Mouse (Mus musculus) mature B cell (primary cell): ENCODE measurements around the gene Tekt1.

Source experiments
- in situ Hi-C: fragments of 300-500 bp; cut with MboI; formaldehyde crosslinking; loops from 2 replicates; pipeline ENCODE4 v1.14.3; 2019

Tekt1 gene

DNA sequence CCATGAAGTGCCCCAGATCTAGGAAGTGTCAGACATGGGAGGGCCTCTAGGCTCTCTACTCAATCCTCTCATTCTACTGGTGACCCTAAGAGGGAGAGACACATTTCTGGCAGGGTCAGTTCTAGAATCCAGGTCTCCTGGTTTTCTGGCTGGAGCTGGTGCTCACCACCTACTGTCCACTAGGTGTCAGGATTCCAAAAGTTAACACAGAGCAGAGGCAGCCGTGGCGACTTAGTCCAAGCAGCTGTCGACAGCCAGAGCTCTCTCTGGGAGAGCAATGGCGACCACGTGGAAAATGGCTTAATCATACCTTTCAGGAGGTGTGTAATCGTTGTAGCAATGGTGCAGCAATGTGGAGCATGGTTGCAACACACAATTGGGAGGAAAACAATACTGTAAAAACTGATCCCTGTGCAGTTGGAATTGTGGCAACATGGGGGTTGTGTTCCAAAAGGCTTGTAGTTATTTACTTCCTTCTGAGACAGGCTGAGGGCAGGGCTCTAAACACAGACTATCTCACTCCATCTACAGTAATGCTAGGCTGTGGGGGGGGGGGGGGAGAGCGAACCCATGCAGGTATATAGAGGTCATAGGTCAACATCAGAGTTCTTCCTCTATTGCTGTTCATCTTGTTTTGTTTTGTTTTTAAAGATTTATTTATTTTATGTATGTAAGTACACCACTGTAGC lies 19.5 kb downstream of the Tekt1 start:
- in situ Hi-C loops = loop anchor here (10.0 kb wide), 1 partner anchor 222 kb away; no protein-coding TSS in a partner anchor

DNA sequence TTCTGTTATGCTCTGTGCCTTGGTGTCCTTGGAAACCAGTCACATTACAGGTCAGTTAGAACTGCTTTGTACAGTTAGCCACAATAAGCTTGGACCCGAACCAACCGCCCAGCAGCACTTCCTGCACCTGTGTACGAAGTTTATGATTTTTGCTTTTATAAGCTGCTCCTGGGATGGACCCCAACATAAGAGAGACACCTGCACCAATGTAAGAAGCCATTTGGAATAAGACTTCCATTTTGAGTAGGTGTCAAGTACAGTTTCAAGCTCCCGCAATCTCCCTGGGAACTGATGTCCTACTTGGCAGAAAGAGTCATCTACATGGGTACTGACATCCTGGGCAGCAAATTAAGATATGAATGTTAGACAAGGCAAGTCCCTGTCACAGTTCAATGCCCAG lies 22.5 kb downstream of the Tekt1 start:
- in situ Hi-C loops = loop anchor here (10.0 kb wide), 1 partner anchor 225 kb away; no protein-coding TSS in a partner anchor

DNA sequence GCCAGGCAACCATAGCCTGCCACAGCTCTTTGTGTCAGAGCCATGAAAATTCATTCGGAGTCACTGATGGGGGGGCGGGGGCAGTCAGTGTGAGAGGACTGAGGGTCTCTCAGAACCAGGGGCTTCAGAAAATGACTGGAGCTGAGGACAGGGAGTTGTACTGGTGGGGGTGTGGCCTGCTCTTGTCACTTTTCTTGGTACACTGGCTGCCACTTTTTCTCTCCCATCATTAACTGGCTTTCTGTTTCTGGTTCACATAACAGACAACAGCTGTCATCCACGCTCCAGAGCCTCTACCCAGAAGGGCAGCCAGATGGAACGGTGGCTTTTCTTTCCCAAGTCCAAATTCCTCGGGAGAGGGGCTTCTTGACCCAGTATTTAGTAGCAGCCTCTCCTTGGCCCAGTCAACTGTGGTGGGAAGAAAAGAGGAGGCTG lies 23.8 kb downstream of the Tekt1 start:
- in situ Hi-C loops = no loop called here

DNA sequence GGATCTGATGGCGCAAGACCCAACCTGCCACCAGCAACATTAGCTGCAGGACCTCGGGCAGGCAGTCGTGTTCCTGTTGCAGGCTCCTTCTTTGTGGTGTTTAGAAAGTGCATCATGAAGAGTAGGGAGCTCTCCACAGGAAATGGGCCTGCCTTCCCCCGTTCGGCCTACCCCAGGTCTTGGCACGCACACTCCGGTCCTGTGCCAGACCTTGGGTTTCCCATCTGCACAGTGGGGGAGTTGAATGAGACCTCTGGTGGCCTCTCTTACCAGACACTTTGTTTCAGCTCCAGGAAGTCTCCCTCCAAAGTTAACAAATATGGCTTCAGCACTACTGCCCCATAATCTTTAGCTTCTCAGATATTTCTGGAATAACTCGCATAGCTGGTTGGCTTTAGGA lies 25.5 kb downstream of the Tekt1 start:
- in situ Hi-C loops = no loop called here

DNA sequence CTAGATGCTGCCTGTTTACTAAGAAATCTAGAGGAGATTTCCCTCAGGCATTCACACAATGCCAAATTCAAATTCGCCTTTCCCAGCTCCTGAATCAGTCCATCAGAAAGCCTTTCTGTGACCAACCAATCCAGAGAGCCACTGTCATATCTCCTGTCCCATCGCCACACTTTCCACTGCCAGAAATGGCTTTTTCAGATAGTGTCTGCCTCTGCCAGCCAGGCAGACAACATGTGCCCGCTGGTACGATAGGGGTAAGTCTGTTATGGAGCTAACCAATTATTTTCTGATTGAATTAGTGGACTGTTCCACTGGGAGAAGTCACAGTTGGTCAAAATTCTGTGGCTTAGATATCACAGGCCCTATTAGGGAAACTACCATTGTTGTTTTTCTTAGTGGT lies 27.6 kb downstream of the Tekt1 start:
- in situ Hi-C loops = no loop called here

DNA sequence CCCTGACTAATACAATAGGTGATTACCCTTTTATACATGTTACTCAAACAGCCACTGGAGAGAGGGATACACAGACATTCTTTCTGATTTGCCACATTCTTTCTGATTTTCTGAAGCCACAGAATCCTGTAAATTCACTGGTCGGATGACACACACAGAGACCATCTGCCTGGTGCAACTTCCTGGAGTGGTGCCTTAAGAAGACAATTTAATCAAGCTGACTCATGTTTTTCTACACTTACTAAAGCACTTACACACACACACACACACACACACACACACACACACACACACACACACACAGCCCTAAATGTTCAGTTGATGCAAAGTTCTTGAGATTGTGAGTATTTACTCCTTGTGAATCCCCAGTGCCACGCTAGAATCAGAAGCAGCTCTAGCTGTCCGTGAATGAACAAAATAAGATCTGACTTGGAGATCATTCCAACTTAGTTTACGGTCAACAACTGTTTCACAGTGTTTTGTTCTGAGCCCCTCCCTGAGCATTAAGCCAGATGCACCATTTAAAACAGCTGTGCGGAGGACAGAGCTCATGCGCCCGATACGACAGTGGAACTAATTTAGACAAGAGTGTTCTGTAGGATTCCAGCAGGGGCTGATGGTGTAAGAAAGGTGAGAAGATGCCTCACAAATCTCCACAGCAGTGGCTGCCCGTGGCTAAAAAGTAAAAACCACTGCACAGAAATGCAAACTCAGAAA lies 29.1 kb downstream of the Tekt1 start:
- in situ Hi-C loops = no loop called here

DNA sequence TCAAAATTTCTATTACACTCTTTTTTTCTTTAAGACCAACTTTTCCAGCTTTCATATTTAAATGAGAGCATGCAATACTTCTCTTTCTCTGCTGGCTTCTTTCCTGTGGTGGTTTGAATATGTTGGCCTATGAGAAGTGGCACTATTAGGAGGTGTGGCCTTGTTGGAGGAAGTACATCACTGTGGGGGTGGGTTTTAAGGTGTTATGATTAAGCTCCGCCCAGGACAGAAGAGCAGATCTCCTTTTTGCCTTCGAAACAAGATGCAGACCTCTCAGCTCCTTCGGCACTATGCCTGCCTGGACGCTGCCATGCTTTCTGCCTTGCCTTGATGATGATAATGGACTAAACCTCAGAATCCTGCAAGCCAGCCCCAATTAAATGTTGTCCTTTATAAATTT lies 36.5 kb downstream of the Tekt1 start:
- in situ Hi-C loops = no loop called here

DNA sequence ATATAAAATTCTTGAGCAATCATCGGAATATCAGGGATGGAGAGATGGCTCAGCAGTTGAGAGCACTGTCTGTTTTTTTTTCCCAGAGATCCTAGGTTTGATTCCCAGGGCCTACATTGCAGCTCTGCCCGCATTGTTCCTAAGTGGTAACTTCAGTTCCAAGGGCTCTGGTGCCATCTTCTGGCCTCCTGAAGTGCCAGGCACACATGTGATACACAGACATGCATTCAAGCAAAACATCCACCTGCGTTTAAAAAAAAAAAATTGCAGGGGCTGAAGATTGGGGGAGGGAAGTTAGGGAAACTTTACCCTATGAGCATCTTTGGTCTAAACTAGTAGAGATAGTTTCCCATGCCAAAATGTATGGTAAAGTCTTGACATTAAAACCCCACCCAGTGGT lies 37.8 kb downstream of the Tekt1 start:
- in situ Hi-C loops = no loop called here

DNA sequence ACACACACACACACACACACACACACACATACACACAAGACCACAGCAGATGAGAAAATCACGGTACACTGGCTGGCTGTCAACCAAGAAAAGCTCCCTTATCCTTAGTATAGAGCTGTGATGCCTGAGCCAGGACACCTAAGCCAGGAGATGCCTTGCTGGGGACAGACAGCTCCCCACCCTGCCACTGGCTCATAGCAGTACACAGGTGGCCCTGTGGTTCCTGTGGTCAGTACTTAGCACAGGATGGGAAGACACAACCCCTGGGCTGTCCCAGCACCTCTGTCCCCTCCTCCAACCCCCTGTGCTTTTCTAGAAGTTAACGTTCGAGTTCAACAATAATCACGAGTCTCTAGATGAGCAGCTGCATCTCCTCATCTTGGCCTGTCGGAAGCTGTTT lies 44.2 kb downstream of the Tekt1 start:
- in situ Hi-C loops = no loop called here

DNA sequence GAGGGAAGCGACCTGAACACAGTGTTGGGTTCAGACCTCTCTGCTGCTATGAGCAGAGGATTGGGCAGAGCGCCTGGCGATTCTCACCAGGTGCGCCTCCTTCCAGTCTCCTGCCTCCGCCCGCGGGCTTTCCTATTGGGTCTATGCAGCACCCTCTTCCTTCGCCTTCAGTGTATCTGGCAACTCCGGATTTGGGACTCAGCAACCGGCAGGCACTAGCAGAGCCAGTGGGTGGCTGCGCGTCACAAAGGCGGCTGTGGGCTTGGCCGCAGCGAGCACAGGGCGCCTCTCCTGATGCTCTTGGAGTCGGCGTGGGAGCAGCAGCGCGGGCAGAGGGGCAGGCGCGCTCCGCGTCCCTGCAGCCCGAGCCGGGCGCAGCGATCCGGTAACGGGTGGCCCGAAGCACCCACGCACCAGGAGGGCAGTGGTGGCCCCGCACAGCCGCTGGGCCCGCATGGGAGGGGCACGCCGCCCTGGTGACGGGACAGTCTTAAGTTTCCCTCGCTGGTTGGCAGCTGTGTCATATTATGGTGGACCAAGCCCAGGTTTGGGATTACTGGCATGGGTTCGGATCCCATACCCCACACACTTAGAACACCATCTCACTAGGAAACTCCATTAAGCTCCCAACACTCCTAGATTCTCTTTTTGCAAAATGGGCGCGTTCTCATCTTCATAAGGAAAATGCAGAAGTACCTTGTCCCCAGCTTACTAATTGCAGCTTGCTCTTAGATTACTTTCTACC lies 47.9 kb downstream of the Tekt1 start, which contains the start of gene Fbxo39:
Gene Fbxo39, plus strand, starts transcription at position 294 of the 745 bp plus-strand sequence.
- in situ Hi-C loops = no loop called here

DNA sequence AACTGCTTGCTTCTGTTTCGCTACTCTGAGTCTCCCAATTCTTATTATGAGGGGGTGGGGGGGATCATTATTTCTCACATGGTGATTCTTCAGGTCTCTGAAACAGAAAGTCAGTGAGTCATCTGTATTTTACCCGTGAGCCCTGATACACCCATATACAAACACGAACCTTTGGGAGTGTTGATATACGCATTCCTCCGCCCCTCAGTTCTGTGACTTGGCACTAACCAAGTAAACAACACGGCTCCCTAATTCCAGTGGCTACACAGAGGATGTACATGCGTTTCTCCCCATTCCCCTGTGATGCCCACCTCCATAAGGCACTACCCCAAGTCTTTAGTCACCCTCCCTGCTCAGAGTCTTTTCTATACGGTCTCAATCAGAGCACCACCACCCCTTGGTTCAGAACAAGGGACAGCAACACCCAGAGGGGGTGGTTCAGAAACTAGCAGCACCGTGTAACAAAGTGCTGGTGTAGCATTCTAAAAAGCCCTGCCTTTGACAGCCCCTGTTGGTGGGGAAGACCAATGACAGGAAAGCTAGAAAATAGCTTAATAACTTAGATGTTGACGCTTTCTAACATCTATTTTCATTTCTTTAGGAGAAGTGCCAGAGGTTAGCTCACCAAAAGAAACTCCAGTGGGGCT lies 50.8 kb downstream of the Tekt1 start:
- in situ Hi-C loops = no loop called here

DNA sequence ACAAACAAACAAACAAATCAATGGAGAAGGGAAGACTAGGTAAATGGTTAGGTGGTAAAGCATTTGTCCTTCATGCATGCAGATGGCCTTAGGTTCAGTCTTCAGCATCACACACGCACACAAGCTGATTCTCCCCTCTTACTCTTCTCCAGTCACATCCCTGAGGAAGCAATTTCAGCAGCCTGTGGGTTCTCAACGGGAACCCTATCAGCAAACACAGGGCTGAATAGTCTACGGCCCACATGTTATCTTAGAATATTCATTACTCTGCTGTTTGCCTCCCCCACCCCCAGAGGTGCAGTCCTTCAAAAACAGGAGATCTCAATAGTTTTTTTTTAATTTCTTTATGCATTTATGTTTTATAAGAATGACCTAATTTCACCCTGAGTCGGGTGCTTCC lies 51.8 kb downstream of the Tekt1 start:
- in situ Hi-C loops = no loop called here

DNA sequence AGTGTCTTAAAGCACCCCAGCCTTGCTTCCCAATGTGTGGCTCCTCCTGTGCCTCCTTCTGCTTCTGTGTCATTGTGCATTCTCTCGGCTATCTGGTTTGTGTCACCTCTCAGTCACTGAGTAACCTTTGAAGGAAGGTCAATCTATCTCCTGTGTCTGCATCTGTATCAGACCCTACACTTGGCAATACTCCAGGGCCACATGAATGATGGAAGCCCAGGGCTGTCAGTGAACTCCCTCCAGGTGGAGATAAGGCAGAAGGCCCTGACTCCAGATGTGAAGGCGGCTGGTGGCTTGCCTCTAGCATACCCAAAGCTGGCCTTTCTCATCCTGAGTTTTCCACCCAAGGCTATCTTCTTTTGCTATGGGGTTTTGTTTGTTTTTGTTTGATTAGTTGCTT lies 53.3 kb downstream of the Tekt1 start:
- in situ Hi-C loops = no loop called here

DNA sequence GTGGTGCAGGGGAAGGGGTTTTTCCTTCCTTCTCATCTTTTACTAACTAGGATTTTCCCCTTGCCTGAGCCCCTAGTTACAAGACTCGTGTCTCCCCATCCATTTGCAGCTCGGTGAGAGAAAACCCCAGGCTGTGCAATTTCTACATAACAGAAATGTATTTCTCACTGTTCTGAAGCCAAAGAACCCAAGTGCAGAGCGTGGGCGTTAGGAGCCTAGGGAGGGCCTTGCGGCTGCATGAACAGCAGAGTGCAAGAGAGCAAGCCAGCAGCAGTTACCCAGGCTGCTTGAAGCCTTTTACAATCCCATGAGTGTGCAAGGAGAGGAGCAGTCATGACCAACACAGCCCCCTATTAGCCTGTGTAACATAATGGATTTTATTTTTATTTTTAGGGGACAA lies 54.8 kb downstream of the Tekt1 start:
- in situ Hi-C loops = no loop called here

DNA sequence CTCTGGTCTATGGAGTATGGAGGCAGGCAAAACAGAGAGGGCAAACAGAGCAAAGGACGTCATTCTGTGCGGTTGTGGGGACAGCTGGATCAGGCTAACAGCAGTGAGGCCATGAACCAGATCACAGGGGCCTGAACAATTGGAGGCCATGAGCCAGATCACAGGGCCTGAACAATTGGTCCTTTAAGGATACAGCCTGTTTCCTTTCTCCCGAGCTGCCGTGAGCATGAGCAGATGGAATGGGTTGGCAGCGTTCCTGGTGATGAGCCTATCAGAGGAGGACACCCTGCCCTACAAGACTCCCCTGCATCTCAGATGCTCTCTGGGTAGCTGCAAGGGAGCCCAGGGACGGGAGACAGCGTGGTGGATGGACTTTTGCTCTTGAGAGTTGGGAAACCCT lies 60.0 kb downstream of the Tekt1 start:
- in situ Hi-C loops = no loop called here

DNA sequence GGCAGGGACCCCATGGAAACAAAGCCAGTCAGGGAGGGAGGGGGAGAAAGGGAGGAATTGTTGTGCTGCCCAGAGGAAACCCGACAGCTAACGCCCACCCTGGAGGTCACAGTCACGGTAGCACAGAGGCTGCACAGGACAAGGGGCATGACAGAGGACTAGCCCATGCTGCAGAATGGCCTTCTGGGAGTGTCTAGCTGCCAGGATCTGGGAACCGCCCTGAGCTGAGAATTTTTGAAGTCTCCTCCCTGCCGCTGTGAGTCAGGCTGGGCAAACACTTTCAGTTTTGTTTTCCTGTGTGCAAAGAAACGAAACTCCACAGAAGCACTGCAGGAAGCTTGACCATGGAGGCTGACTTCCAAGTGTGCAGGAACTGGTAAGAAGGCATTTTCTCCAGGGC lies 60.9 kb downstream of the Tekt1 start, which contains the start of gene Xaf1:
Gene Xaf1, plus strand, starts transcription at position 296 of the 400 bp plus-strand sequence.
- in situ Hi-C loops = no loop called here
